Mouse (Mus musculus) heart, postnatal 0 days (tissue): ENCODE measurements around the gene Slc35c2.

Experiments used
- CTCF ChIP-seq: IDR thresholded peaks from 2 replicates; pipeline ENCODE4 v1.5.1; 2016; ENCODE audit warnings: antibody characterized with exemption, control low read depth, low read depth
- EP300 ChIP-seq: IDR thresholded peaks from 2 replicates; pipeline ENCODE4 v1.6.1; 2016; ENCODE audit warnings: antibody characterized with exemption, low read depth

DNA sequence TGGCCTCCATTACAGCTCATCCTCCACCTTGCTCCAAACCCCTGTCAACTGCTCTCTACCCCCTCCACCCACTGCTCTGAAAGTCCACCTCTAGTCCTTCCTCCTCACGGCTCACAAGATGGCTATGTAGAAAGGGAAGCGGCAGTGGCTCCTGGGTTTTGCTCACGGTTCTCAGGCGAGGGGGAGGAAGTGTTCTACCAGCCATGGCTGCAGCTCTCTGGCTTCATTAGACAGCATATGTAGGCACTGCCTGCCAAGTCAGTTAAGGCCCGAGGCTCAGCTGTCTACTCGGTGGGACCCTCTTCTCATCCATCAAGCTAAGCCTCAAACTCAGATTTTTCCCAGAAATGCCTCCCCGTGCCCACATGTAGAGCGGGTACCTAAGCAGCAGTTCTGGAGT is 12.8 kb upstream of the Slc35c2 start:
- TF ChIP-seq CTCF = no peak
- no peak for TF ChIP-seq EP300
